Mouse (Mus musculus) E14TG2a.4 (cell line): Measurements from ENCODE around the gene Zkscan1.

Source experiments
- CTCF ChIP-seq: conservative IDR thresholded peaks from 2 replicates; pipeline ENCODE4 v1.5.1; 2014; ENCODE audit warnings: low read length
- NANOG ChIP-seq: IDR thresholded peaks from 2 replicates; pipeline ENCODE4 v1.6.1; 2014; ENCODE audit warnings: borderline replicate concordance, low read length, mixed read lengths
- POU5F1 ChIP-seq: IDR thresholded peaks from 2 replicates; pipeline ENCODE4 v1.6.1; 2014; ENCODE audit warnings: low read length, borderline replicate concordance

DNA sequence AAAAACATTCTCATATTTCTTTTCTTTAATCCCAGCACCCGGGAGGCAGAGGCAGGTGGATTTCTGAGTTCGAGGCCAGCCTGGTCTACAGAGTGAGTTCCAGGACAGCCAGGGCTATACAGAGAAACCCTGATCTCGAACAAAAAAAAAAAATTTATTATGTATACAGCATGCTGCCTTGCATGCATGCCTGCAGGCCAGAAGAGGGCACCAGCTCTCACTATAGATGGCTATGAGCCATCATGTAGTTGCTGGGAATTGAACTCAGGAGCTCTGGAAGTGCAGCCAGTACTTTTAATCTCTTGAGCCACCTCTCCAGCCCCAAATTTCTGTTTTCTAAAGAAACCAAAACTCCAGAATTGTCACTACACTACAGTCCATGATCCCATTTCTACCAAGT is 5.4 kb downstream of the Zkscan1 start:
- TF ChIP-seq CTCF (peak; percentile 40), POU5F1 (no peak), NANOG (no peak)
